Mouse (Mus musculus) heart, adult 2 months (tissue): Measurements from ENCODE around the gene Rpl18a.

Source experiments
- EP300 ChIP-seq: fragments of 200-500 bp; IDR thresholded peaks from 2 replicates; pipeline ENCODE4 v1.6.1; 2011; ENCODE audit warnings: low read depth, low read length, control low read depth; ENCODE audit not compliant: insufficient read depth
- POLR2A ChIP-seq: fragments of 200-500 bp; IDR thresholded peaks from 2 replicates; pipeline ENCODE4 v1.6.1; 2011; ENCODE audit warnings: mild to moderate bottlenecking, low read depth, low read length, control low read depth; ENCODE audit not compliant: insufficient read depth

DNA sequence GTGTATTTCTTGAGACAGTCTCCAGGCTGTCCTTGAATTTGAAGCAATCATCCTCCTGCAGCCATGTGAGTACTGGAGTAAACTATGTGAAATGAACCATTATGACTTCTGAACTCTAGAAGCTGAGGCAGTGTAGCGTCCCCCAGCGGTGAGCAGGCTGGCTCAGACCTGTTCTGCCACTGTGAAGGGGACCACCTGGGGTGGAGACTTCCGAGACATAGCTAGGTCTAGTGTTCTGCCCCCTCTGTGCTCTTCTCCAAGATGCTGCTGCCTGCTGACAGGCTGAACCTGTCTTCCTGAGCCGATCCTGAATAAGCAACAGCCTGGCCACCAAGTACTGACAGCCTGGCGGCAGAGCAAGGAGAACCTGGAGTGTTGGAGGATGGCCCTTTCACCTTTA is 52.1 kb downstream of the Rpl18a start:
- TF ChIP-seq POLR2A (no peak), EP300 (no peak)
